ENCODE assay signal across 9 mouse cellular contexts in the genomic region with DNA sequence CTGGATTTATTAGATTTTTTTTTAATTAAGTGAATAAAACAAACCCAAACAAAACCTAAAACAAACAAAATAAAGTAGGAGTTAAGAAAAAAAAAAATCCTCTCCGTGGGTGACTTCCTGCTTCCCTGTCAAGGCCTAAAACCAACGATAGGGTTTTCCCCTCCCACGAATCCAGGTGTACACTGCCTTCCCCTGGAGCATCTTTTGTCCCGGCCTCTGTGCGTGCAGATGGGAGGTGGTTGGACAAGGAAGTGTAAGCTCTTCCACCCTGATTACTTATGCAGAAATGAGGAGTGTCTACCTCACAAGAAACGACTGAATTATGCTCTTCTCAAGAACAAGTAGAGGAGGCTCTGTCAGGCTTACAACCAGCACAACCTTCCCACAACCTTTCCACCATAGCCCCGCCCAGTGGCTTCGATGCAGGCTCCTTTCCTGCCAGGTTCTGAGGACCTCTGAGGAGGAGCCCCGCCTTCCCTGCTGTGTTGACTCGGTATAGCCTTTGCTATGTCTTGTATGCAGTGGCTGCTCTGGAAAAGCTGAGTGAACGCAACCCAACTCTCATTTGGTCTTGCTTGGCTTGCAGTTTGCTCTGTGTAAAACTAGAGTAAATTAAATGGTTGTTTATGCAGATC. TPM values are rescaled to one million over a fixed set of nuclear protein-coding genes. Genes with fewer than 3 reads are reported as not detected.
A peak's percentile ranks its signal among the peaks of the same experiment; 100 is the strongest.
DNase-seq lines count a peak whose midpoint lies in the region; ATAC-seq and TF ChIP-seq lines count a peak whose summit lies in the region.
"Had no signal": no experiment of that assay in that cellular context is flagged by ENCODE, and none has a peak within 500 bp of the region (broad histone marks: within the 10 kb centered on the region; RNA-seq: fewer than 3 reads in every experiment).

No protein-coding gene starts in this region.

- ATAC-seq in frontal cortex, adult (ENCODE audit: low TSS enrichment): peak; percentile 46
- peak; percentile 24; the same call in 1 of the 2 replicates for ATAC-seq in forebrain, embryonic 16.5 days
- no peak for ATAC-seq in limb, embryonic 11.5 days (ENCODE audit: insufficient number of reproducible peaks, low FRiP score, low TSS enrichment, low read depth)
- ATAC-seq in erythroblast, adult 5-6 weeks (replicated peaks; ENCODE audit: low FRiP score, poor library complexity, severe bottlenecking): no peak

- H3K27me3 ChIP-seq in CH12.LX (replicated peaks) (peaks cover 1% of the 10 kb centered on the region), myocyte (ENCODE audit: control insufficient read depth, insufficient read depth, insufficient read length) (no peaks in the 10 kb centered on the region)
- no peaks in the 10 kb centered on the region for H3K27me3 ChIP-seq in forebrain, embryonic 16.5 days (replicated peaks; ENCODE audit: control insufficient read depth, insufficient read depth, low read length)
- no peaks in the 10 kb centered on the region for H3K27me3 ChIP-seq in limb, embryonic 11.5 days (ENCODE audit: control insufficient read depth, insufficient read depth, low read length)

- peak overlapping the region; percentile 45 to 56 (median 50) for H3K4me3 ChIP-seq in CH12.LX (replicated peaks in 1 of 3; ENCODE audit: low read depth in 2 of 3, low read length in 2 of 3, poor library complexity in 1 of 3)
- H3K4me3 ChIP-seq in forebrain, embryonic 16.5 days (replicated peaks; ENCODE audit: low read length): no peak overlapping the region
- H3K4me3 ChIP-seq in limb, embryonic 11.5 days (ENCODE audit: low read depth, low read length): no peak overlapping the region; the same call in 1 of the 2 replicates
- peak overlapping the region; percentile 17 for H3K4me3 ChIP-seq in myocyte

- DNase-seq in frontal cortex, postnatal 14 days (ENCODE audit: low spot score in 2 of 2): no peak
- DNase-seq in CH12.LX (ENCODE audit: extremely low read depth): peak; percentile 51
- DNase-seq in limb, embryonic 11.5 days (ENCODE audit: low spot score): peak; percentile 41
- no peak for DNase-seq in cerebellum, postnatal 36 days

- TF ChIP-seq POLR2A in CH12.LX (IDR thresholded peaks at IDR 0.05; ENCODE audit: low read depth, low read length) (no peak), myocyte (IDR thresholded peaks at IDR 0.05; ENCODE audit: insufficient read length, low read depth) (no peak)

- no peak overlapping the region for H3ac ChIP-seq in myocyte (ENCODE audit: control insufficient read depth, insufficient read length)

- H3K4me2 ChIP-seq in CH12.LX (ENCODE audit: insufficient read depth, low read depth, poor library complexity, severe bottlenecking) (peak overlapping the region; percentile 83), myocyte (ENCODE audit: low read depth) (peak overlapping the region; percentile 68)
- H3K4me2 ChIP-seq in forebrain, embryonic 16.5 days (ENCODE audit: low read length): peak overlapping the region; percentile 3; the same call in 1 of the 2 replicates
- H3K4me2 ChIP-seq in limb, embryonic 11.5 days (ENCODE audit: low read depth, severe bottlenecking): peak overlapping the region; percentile 41; the same call in 1 of the 2 replicates

- H3K4me1 ChIP-seq in CH12.LX (ENCODE audit: control insufficient read depth in 1 of 2, insufficient read depth in 2 of 2): peaks cover 3 to 23% of the 10 kb centered on the region in 2 experiments
- peaks cover 9% of the 10 kb centered on the region for H3K4me1 ChIP-seq in forebrain, embryonic 16.5 days (replicated peaks; ENCODE audit: control insufficient read depth, insufficient read depth, low read length)
- peaks cover 8% of the 10 kb centered on the region; the same call in 1 of the 2 replicates for H3K4me1 ChIP-seq in limb, embryonic 11.5 days (ENCODE audit: control insufficient read depth, insufficient read depth, low read length)

- whole genome bisulfite sequencing in forebrain, embryonic 16.5 days: 17% methylated on average over 11 of the region's 11 CpGs
- 12% methylated on average over 11 of the region's 11 CpGs for WGBS in limb, embryonic 11.5 days

- H3K9ac ChIP-seq in CH12.LX (ENCODE audit: insufficient read depth, low read depth): peak overlapping the region; percentile 73
- H3K9ac ChIP-seq in forebrain, embryonic 16.5 days (replicated peaks; ENCODE audit: low read depth, low read length): no peak overlapping the region
- H3K9ac ChIP-seq in limb, embryonic 11.5 days (ENCODE audit: low read length): 0 out of 2 replicates have a peak overlapping the region, but pooled peaks have one; percentile 12

- no peaks in the 10 kb centered on the region for H3K36me3 ChIP-seq in CH12.LX (replicated peaks in 1 of 2; ENCODE audit: control insufficient read depth in 1 of 2, insufficient read depth in 1 of 2, low read length in 1 of 2)
- no peaks in the 10 kb centered on the region for H3K36me3 ChIP-seq in forebrain, embryonic 16.5 days (ENCODE audit: control insufficient read depth, insufficient read depth)
- no peaks in the 10 kb centered on the region for H3K36me3 ChIP-seq in limb, embryonic 11.5 days (ENCODE audit: control insufficient read depth, insufficient read depth, low read length)
- no peaks in the 10 kb centered on the region for H3K36me3 ChIP-seq in myocyte (ENCODE audit: control insufficient read depth, insufficient read depth)

- no peak overlapping the region for H3K27ac ChIP-seq in CH12.LX (ENCODE audit: insufficient read depth, low read depth)
- H3K27ac ChIP-seq in forebrain, embryonic 16.5 days (ENCODE audit: low read length): no peak overlapping the region
- no peak overlapping the region for H3K27ac ChIP-seq in limb, embryonic 11.5 days (replicated peaks; ENCODE audit: low read depth, low read length)

- H3K9me3 ChIP-seq in CH12.LX (replicated peaks; ENCODE audit: low read length): no peaks in the 10 kb centered on the region
- no peaks in the 10 kb centered on the region for H3K9me3 ChIP-seq in forebrain, embryonic 16.5 days (ENCODE audit: control insufficient read depth, low read length)
- no peaks in the 10 kb centered on the region for H3K9me3 ChIP-seq in limb, embryonic 11.5 days (ENCODE audit: control insufficient read depth, low read length)

- no peak for TF ChIP-seq CTCF in CH12.LX (conservative IDR thresholded peaks at IDR 0.05 in 1 of 2, IDR thresholded peaks at IDR 0.05 in 1 of 2; ENCODE audit: low read depth in 2 of 2, low read length in 2 of 2)

- dilution Hi-C loops in CH12.LX (cut with MboI; ENCODE audit: extremely low pct_ligation_motif_present, extremely low pct_unique_long_range_greater_than_20kb, low sequenced_read_pairs): no loop called here

- in situ Hi-C loops in CH12.LX (cut with MboI; ENCODE audit: low pct_ligation_motif_present, low pct_unique_long_range_greater_than_20kb, low sequenced_read_pairs): loop anchor here (10.0 kb wide), 1 partner anchor 74 kb away; no protein-coding TSS in a partner anchor

- H3K79me2 ChIP-seq in CH12.LX (replicated peaks; ENCODE audit: control insufficient read depth, extremely low read depth, insufficient read depth, poor library complexity, severe bottlenecking) (no peaks in the 10 kb centered on the region), myocyte (ENCODE audit: control insufficient read depth, insufficient read depth) (no peaks in the 10 kb centered on the region)

- no peak for TF ChIP-seq EP300 in CH12.LX (IDR thresholded peaks at IDR 0.05; ENCODE audit: low read length)

- no peak for TF ChIP-seq RAD21 in CH12.LX (IDR thresholded peaks at IDR 0.05; ENCODE audit: low read depth, low read length)

TF ChIP-seq in CH12.LX, 34 proteins besides CTCF, POLR2A, EP300 and RAD21:
- TF ChIP-seq ELF1 (IDR thresholded peaks at IDR 0.05; ENCODE audit: low read depth, low read length) (0 out of 2 replicates have a peak, but pooled peaks have one; percentile 38), ZNF384 (IDR thresholded peaks at IDR 0.05; ENCODE audit: low read depth, low read length) (peak; percentile 72), BHLHE40 (IDR thresholded peaks at IDR 0.05; ENCODE audit: low read depth, low read length) (no peak)

TF ChIP-seq in myocyte, 11 proteins besides CTCF, POLR2A, EP300 and RAD21:
- no peak for TF ChIP-seq USF1 (IDR thresholded peaks at IDR 0.05; ENCODE audit: low read depth)
- TF ChIP-seq MYOD1 (IDR thresholded peaks at IDR 0.05; ENCODE audit: control insufficient read depth in 1 of 3, insufficient read length in 2 of 3, low read depth in 2 of 3): no peak
- TF ChIP-seq REST (IDR thresholded peaks at IDR 0.05; ENCODE audit: insufficient read depth, insufficient read length): no peak
- TF ChIP-seq MYOG (IDR thresholded peaks at IDR 0.05; ENCODE audit: control insufficient read depth in 1 of 3, insufficient read depth in 1 of 3, insufficient read length in 2 of 3, low read depth in 2 of 3): no peak
- TF ChIP-seq CEBPB (IDR thresholded peaks at IDR 0.05; ENCODE audit: insufficient read depth, poor library complexity, severe bottlenecking): no peak
- TF ChIP-seq POLR2AphosphoS2 (IDR thresholded peaks at IDR 0.05; ENCODE audit: insufficient read length, low read depth): no peak
- TF ChIP-seq TCF3 (IDR thresholded peaks at IDR 0.05; ENCODE audit: insufficient read length, low read depth): no peak
- no peak for TF ChIP-seq MAX (IDR thresholded peaks at IDR 0.05; ENCODE audit: low read depth)
- TF ChIP-seq SRF (IDR thresholded peaks at IDR 0.05; ENCODE audit: control insufficient read depth, insufficient read length, low read depth): no peak
- no peak for TF ChIP-seq TCF12 (IDR thresholded peaks at IDR 0.05; ENCODE audit: insufficient read depth, poor library complexity, severe bottlenecking)
- TF ChIP-seq E2F4 (IDR thresholded peaks at IDR 0.05; ENCODE audit: insufficient read depth): no peak

RNA-seq across cellular contexts. Expression of a gene that starts 5.2 kb away (rescaled TPM):
- total RNA-seq in CH12.LX (2012; rRNA removed) (not detected in 2 replicates), CH12.LX (2014; rRNA removed) (not detected in 2 replicates)
- polyA plus RNA-seq in CH12.LX (2012; ENCODE audit: insufficient read length, low read depth) (0.23 TPM in 1 of 2 replicates, not detected in the other), myocyte (2012; fragmentation: generic; extraction: Trizol) (not detected)
- not detected in 2 replicates for polyA plus RNA-seq in forebrain, embryonic 16.5 days (2015; fragmentation: Nextera tagmentation; extraction: Ambion mirVana)
- polyA plus RNA-seq in limb, embryonic 11.5 days (2014; fragmentation: Nextera tagmentation; extraction: Ambion mirVana): 0.15 TPM in 1 of 2 replicates, not detected in the other
- total RNA-seq in erythroblast, adult 5-6 weeks (2015; ENCODE audit: low replicate concordance): not detected in 2 replicates
- not detected in 2 replicates for total RNA-seq in erythroblast, adult 5-6 weeks (2017; ENCODE audit: low replicate concordance)
- total RNA-seq: hematopoietic stem cell, adult 5-6 weeks had no signal

RNA-seq across cellular contexts. Expression of a gene that starts 35.2 kb away (rescaled TPM):
- 29.0 and 33.5 TPM in 2 replicates for total RNA-seq in CH12.LX (2012; rRNA removed)
- total RNA-seq in CH12.LX (2014; rRNA removed): 34.1 and 37.2 TPM in 2 replicates
- 41.8 and 51.7 TPM in 2 replicates for polyA plus RNA-seq in CH12.LX (2012; ENCODE audit: insufficient read length, low read depth)
- 40.2 and 45.3 TPM in 2 replicates for polyA plus RNA-seq in forebrain, embryonic 16.5 days (2015; fragmentation: Nextera tagmentation; extraction: Ambion mirVana)
- polyA plus RNA-seq in limb, embryonic 11.5 days (2014; fragmentation: Nextera tagmentation; extraction: Ambion mirVana): 10.1 and 11.7 TPM in 2 replicates
- 5.0 TPM for polyA plus RNA-seq in myocyte (2012; fragmentation: generic; extraction: Trizol)
- total RNA-seq in erythroblast, adult 5-6 weeks (2015; ENCODE audit: low replicate concordance): 25.7 and 43.9 TPM in 2 replicates
- total RNA-seq in erythroblast, adult 5-6 weeks (2017; ENCODE audit: low replicate concordance): 42.9 and 61.9 TPM in 2 replicates

Comparison
In these comparisons a context has a peak if more than half of its experiments do, and no peak if none do; other contexts are left out.
1. ATAC-seq: peak in frontal cortex, adult (single experiment) and forebrain, embryonic 16.5 days (single experiment); none in limb, embryonic 11.5 days (single experiment) and erythroblast, adult 5-6 weeks (single experiment).
2. DNase-seq: peak in CH12.LX (single experiment) and limb, embryonic 11.5 days (single experiment); none in frontal cortex, postnatal 14 days (0 of 2) and cerebellum, postnatal 36 days (0 of 2).
3. H3K4me2 ChIP-seq: peak in every context shown above with its lines; median percentile 83 in CH12.LX; 68 in myocyte; 41 in limb, embryonic 11.5 days; 3 in forebrain, embryonic 16.5 days.
4. H3K4me3 ChIP-seq: peak in CH12.LX (3 of 3) and myocyte (single experiment); none in forebrain, embryonic 16.5 days (single experiment) and limb, embryonic 11.5 days (single experiment).